In genomic region chr3:153999797-154000528, GRCm38 (mm10) we compare ENCODE assay signal across 20 mouse cellular contexts. TPM values are rescaled to one million over a fixed set of nuclear protein-coding genes. Genes with fewer than 3 reads are reported as not detected.
DNase-seq lines count a peak whose midpoint lies in the region; ATAC-seq and TF ChIP-seq lines count a peak whose summit lies in the region.
"Had no signal": no experiment of that assay in that cellular context is flagged by ENCODE, and none has a peak within 500 bp of the region (broad histone marks: within the 10 kb centered on the region; RNA-seq: fewer than 3 reads in every experiment).

No protein-coding gene starts in this region.

- no peak for TF ChIP-seq CTCF in G1E (IDR thresholded peaks at IDR 0.05; ENCODE audit: low read depth, low read length)
- no peak for TF ChIP-seq CTCF in liver, embryonic 14.5 days (IDR thresholded peaks at IDR 0.05; ENCODE audit: low read depth)
- TF ChIP-seq CTCF in gastrocnemius, adult 2 months (IDR thresholded peaks at IDR 0.05) = no peak

- peak; percentile 88 for TF ChIP-seq EP300 in liver, embryonic 14.5 days (IDR thresholded peaks at IDR 0.05; ENCODE audit: low read depth)

- no peaks in the 10 kb centered on the region for H3K36me3 ChIP-seq in heart, embryonic 11.5 days (ENCODE audit: control insufficient read depth, insufficient read depth, low read length)
- no peaks in the 10 kb centered on the region for H3K36me3 ChIP-seq in G1E (replicated peaks)
- no peaks in the 10 kb centered on the region for H3K36me3 ChIP-seq in liver, embryonic 14.5 days (replicated peaks; ENCODE audit: control insufficient read depth, insufficient read depth, low read depth)
- H3K36me3 ChIP-seq in midbrain, embryonic 10.5 days = no peaks in the 10 kb centered on the region
- H3K36me3 ChIP-seq: heart, embryonic 15.5 days; hindbrain, embryonic 13.5 days; limb, embryonic 13.5 days; midbrain, embryonic 15.5 days had no signal

- peak overlapping the region; percentile 38; the same call in 1 of the 2 replicates for H3K27ac ChIP-seq in heart, embryonic 11.5 days (ENCODE audit: low read depth, low read length)
- H3K27ac ChIP-seq in liver, embryonic 14.5 days = peak overlapping the region; percentile 35
- H3K27ac ChIP-seq in midbrain, embryonic 10.5 days (replicated peaks) = no peak overlapping the region
- H3K27ac ChIP-seq in gastrocnemius, adult 2 months = no peak overlapping the region
- H3K27ac ChIP-seq: heart, embryonic 15.5 days; hindbrain, embryonic 13.5 days; limb, embryonic 13.5 days; macrophage; midbrain, embryonic 15.5 days had no signal

- WGBS in heart, embryonic 11.5 days (ENCODE audit: insufficient replicate concordance) = 81% methylated on average over 5 of the region's 5 CpGs
- WGBS in liver, embryonic 14.5 days (ENCODE audit: insufficient replicate concordance) = 66% methylated on average over 5 of the region's 5 CpGs
- 94% methylated on average over 5 of the region's 5 CpGs for WGBS in midbrain, embryonic 10.5 days

- no peak overlapping the region for H3K9ac ChIP-seq in heart, embryonic 11.5 days (ENCODE audit: low read depth, low read length)
- no peak overlapping the region for H3K9ac ChIP-seq in liver, embryonic 14.5 days (replicated peaks)
- H3K9ac ChIP-seq: heart, embryonic 15.5 days; hindbrain, embryonic 13.5 days; limb, embryonic 13.5 days; midbrain, embryonic 15.5 days had no signal

- no peaks in the 10 kb centered on the region for H3K4me1 ChIP-seq in heart, embryonic 11.5 days (ENCODE audit: control insufficient read depth, insufficient read depth, low read length)
- 0 out of 2 replicates have a peak, but pooled peaks cover 3% of the 10 kb centered on the region for H3K4me1 ChIP-seq in G1E (ENCODE audit: insufficient read depth, low read depth, low read length)
- peaks cover 0 to 21% of the 10 kb centered on the region in 2 experiments; a peak in 3 of 4 replicates for H3K4me1 ChIP-seq in liver, embryonic 14.5 days (replicated peaks; ENCODE audit: control insufficient read depth in 2 of 2, insufficient read depth in 2 of 2, low read length in 1 of 2)
- no peaks in the 10 kb centered on the region for H3K4me1 ChIP-seq in midbrain, embryonic 10.5 days
- H3K4me1 ChIP-seq: heart, embryonic 15.5 days; hindbrain, embryonic 13.5 days; limb, embryonic 13.5 days; midbrain, embryonic 15.5 days had no signal

- intact Hi-C loops in gastrocnemius, adult 2 months (cut with DNase I) = no loop called here

- no peak overlapping the region for H3K4me2 ChIP-seq in heart, embryonic 11.5 days
- H3K4me2 ChIP-seq in liver, embryonic 14.5 days (ENCODE audit: low read depth) = peak overlapping the region; percentile 34
- H3K4me2 ChIP-seq: heart, embryonic 15.5 days; hindbrain, embryonic 13.5 days; limb, embryonic 13.5 days; midbrain, embryonic 15.5 days had no signal

- H3K4me3 ChIP-seq in heart, embryonic 11.5 days (ENCODE audit: low read depth, low read length) = no peak overlapping the region
- H3K4me3 ChIP-seq in G1E (ENCODE audit: low read depth, low read length) = no peak overlapping the region
- no peak overlapping the region for H3K4me3 ChIP-seq in liver, embryonic 14.5 days (ENCODE audit: insufficient read depth in 1 of 2, low read depth in 2 of 2, low read length in 2 of 2)
- H3K4me3 ChIP-seq in midbrain, embryonic 10.5 days = no peak overlapping the region
- H3K4me3 ChIP-seq in gastrocnemius, adult 2 months = no peak overlapping the region
- H3K4me3 ChIP-seq: erythroblast, embryonic 14.5 days; heart, embryonic 15.5 days; hindbrain, embryonic 13.5 days; limb, embryonic 13.5 days; midbrain, embryonic 15.5 days; myocyte had no signal

- H3K9me3 ChIP-seq in heart, embryonic 11.5 days (replicated peaks; ENCODE audit: control insufficient read depth, low read length) = no peaks in the 10 kb centered on the region
- no peaks in the 10 kb centered on the region for H3K9me3 ChIP-seq in G1E (replicated peaks)
- no peaks in the 10 kb centered on the region; the same call in 1 of the 2 replicates for H3K9me3 ChIP-seq in liver, embryonic 14.5 days (ENCODE audit: control insufficient read depth, low read length)
- no peaks in the 10 kb centered on the region for H3K9me3 ChIP-seq in midbrain, embryonic 10.5 days (replicated peaks)
- H3K9me3 ChIP-seq: heart, embryonic 15.5 days; hindbrain, embryonic 13.5 days; limb, embryonic 13.5 days; midbrain, embryonic 15.5 days had no signal

- ATAC-seq in heart, embryonic 11.5 days (replicated peaks; ENCODE audit: insufficient number of reproducible peaks, low FRiP score, low TSS enrichment) = peak; percentile 94
- ATAC-seq in G1E (ENCODE audit: extremely low read depth, insufficient number of reproducible peaks, low FRiP score, poor library complexity, severe bottlenecking) = peak; percentile 34; the same call in 1 of the 2 replicates
- ATAC-seq in liver, embryonic 14.5 days (ENCODE audit: insufficient read depth) = peak; percentile 93
- ATAC-seq: forebrain, embryonic 14.5 days; midbrain, embryonic 15.5 days had no signal

- no peaks in the 10 kb centered on the region for H3K27me3 ChIP-seq in heart, embryonic 11.5 days (ENCODE audit: control insufficient read depth, insufficient read depth, low read length)
- peaks cover 9% of the 10 kb centered on the region for H3K27me3 ChIP-seq in G1E (ENCODE audit: insufficient read depth, low read length)
- no peaks in the 10 kb centered on the region for H3K27me3 ChIP-seq in liver, embryonic 14.5 days (ENCODE audit: control insufficient read depth, insufficient read depth, low read length)
- no peaks in the 10 kb centered on the region for H3K27me3 ChIP-seq in midbrain, embryonic 10.5 days (ENCODE audit: low read depth, poor library complexity, severe bottlenecking)
- H3K27me3 ChIP-seq: heart, embryonic 15.5 days; hindbrain, embryonic 13.5 days; limb, embryonic 13.5 days; midbrain, embryonic 15.5 days had no signal

- no peak for DNase-seq in heart, postnatal 4 days
- no peak for DNase-seq in G1E (ENCODE audit: low spot score)
- DNase-seq in c-Kit-positive CD71-positive TER-119-positive erythroid progenitor cells, embryonic 14.5 days (ENCODE audit: low spot score) = peak; percentile 55
- DNase-seq in liver, embryonic 14.5 days (ENCODE audit: low read depth in 3 of 3, low spot score in 3 of 3) = peak; percentile 54 to 63 (median 55)
- DNase-seq in midbrain, embryonic 10.5 days (ENCODE audit: low spot score) = no peak
- DNase-seq in gastrocnemius, adult 2 months = no peak
- no peak for DNase-seq in left cerebral cortex, adult 11 months (ENCODE audit: low spot score)
- DNase-seq: cerebellum, adult 9-11 months; gastrocnemius, postnatal 36 days; kidney, postnatal 4 days; spleen, adult 18-20 months had no signal

RNA-seq across cellular contexts. Expression of gene Slc44a5, which starts 26.7 kb away (rescaled TPM):
- polyA plus RNA-seq in heart, embryonic 11.5 days (2014; fragmentation: Nextera tagmentation; extraction: Ambion mirVana) = 1.8 TPM in 2 replicates
- under 1 TPM; 0.29 to 0.50 TPM for total RNA-seq in heart, postnatal 4 days (2021)
- total RNA-seq in G1E (2014; fragmentation: Nextera tagmentation) (not detected in 2 replicates), G1E (2017) (0.16 and 0.23 TPM in 2 replicates)
- polyA plus RNA-seq in G1E (2012) = not detected in 2 replicates
- 0.31 and 0.48 TPM in 2 replicates for polyA plus RNA-seq in liver, embryonic 14.5 days (2012; rRNA removed)
- polyA plus RNA-seq in liver, embryonic 14.5 days (2014; fragmentation: Nextera tagmentation; extraction: Ambion mirVana) = 0.18 and 0.39 TPM in 2 replicates
- polyA plus RNA-seq in midbrain, embryonic 10.5 days (2016; fragmentation: Nextera tagmentation; extraction: Ambion mirVana) = 3.6 and 4.2 TPM in 2 replicates
- total RNA-seq in gastrocnemius, adult 2 months (2021) = under 1 TPM in 1 of 2 experiments, not detected in 1; 0.17 TPM
- polyA plus RNA-seq: erythroblast, embryonic 14.5 days; macrophage; myocyte had no signal

RNA-seq across cellular contexts. Expression of gene Acadm, which starts 55.5 kb away (rescaled TPM):
- 160 and 165 TPM in 2 replicates for polyA plus RNA-seq in heart, embryonic 11.5 days (2014; fragmentation: Nextera tagmentation; extraction: Ambion mirVana)
- total RNA-seq in heart, postnatal 4 days (2021) = 100 to 1,000 TPM; 579 to 585 TPM
- total RNA-seq in G1E (2014; fragmentation: Nextera tagmentation) = 89.2 and 89.9 TPM in 2 replicates
- total RNA-seq in G1E (2017) = 212 and 260 TPM in 2 replicates
- 6.4 and 8.3 TPM in 2 replicates for polyA plus RNA-seq in G1E (2012)
- 38.8 and 42.1 TPM in 2 replicates for polyA plus RNA-seq in liver, embryonic 14.5 days (2012; rRNA removed)
- 57.0 and 60.3 TPM in 2 replicates for polyA plus RNA-seq in liver, embryonic 14.5 days (2014; fragmentation: Nextera tagmentation; extraction: Ambion mirVana)
- polyA plus RNA-seq in midbrain, embryonic 10.5 days (2016; fragmentation: Nextera tagmentation; extraction: Ambion mirVana) = 44.4 and 53.5 TPM in 2 replicates
- total RNA-seq in gastrocnemius, adult 2 months (2021) = 100 to 1,000 TPM; 288 to 531 TPM

Comparison
In these comparisons a context has a peak if more than half of its experiments do, and no peak if none do; other contexts are left out.
1. ATAC-seq: peak in every context shown above with its lines; median percentile 94 in heart, embryonic 11.5 days; 93 in liver, embryonic 14.5 days; 34 in G1E.
2. H3K27ac ChIP-seq: peak in heart, embryonic 11.5 days (single experiment) and liver, embryonic 14.5 days (single experiment); none in midbrain, embryonic 10.5 days (single experiment) and gastrocnemius, adult 2 months (single experiment).
3. DNase-seq: peak in c-Kit-positive CD71-positive TER-119-positive erythroid progenitor cells, embryonic 14.5 days (single experiment) and liver, embryonic 14.5 days (3 of 3); none in heart, postnatal 4 days (single experiment), G1E (single experiment), midbrain, embryonic 10.5 days (single experiment), gastrocnemius, adult 2 months (single experiment) and left cerebral cortex, adult 11 months (single experiment).